Mouse (Mus musculus): ENCODE measurements around the gene Sohlh1. TPM values are rescaled to one million over a fixed set of nuclear protein-coding genes. Genes with fewer than 3 reads are reported as not detected.
"Not testable (repeated sequence)": the region's sequence is repeated elsewhere in the genome, so short reads cannot be mapped to it uniquely, and the experiment has no call there.

Gene Sohlh1
- polyA plus RNA-seq, 1 experiment from 2014 or later: not detected

GRCm38 (mm10) chr2:25824751-25825150, 22.3 kb downstream of the Sohlh1 start:
- Histone ChIP-seq H3K4me1 (ENCODE audit: control insufficient read depth, insufficient read depth, low read length) (no peaks in the 10 kb centered on the region), H3K36me3 (ENCODE audit: control insufficient read depth, insufficient read depth, low read length) (no peaks in the 10 kb centered on the region), H3K4me3 (ENCODE audit: low read length) (no peak overlapping the region), H3K9me3 (ENCODE audit: control insufficient read depth, low read length) (no peaks in the 10 kb centered on the region), H3K4me2 (replicated peaks; ENCODE audit: low read depth, low read length) (no peak overlapping the region), H3K27ac (ENCODE audit: low read depth, low read length) (no peak overlapping the region), H3K27me3 (ENCODE audit: control insufficient read depth, insufficient read depth, low read length) (no peaks in the 10 kb centered on the region), H3K9ac (ENCODE audit: low read depth, low read length) (no peak overlapping the region)
- no peak for ATAC-seq (ENCODE audit: low FRiP score, low TSS enrichment)
- 93% methylated on average over 3 of the region's 3 CpGs for WGBS

GRCm38 (mm10) chr2:25822806-25823205, 24.2 kb downstream of the Sohlh1 start, which contains the start of gene Lcn9:
Lcn9 (plus strand) TSS chr2:25823153.
- Histone ChIP-seq H3K27ac (ENCODE audit: low read depth, low read length) (no peak within 1 kb of the TSS), H3K36me3 (ENCODE audit: control insufficient read depth, insufficient read depth, low read length) (no peaks in the 10 kb centered on the region)
- no peak for ATAC-seq (ENCODE audit: low FRiP score, low TSS enrichment)

GRCm38 (mm10) chr2:25815748-25816147, 31.3 kb downstream of the Sohlh1 start, which contains the start of gene Glt6d1:
Glt6d1 (minus strand) TSS chr2:25815848.
- ATAC-seq (ENCODE audit: low FRiP score, low TSS enrichment); H3K36me3 ChIP-seq (ENCODE audit: control insufficient read depth, insufficient read depth, low read length); H3K4me3 ChIP-seq (ENCODE audit: low read length); H3K9ac ChIP-seq (ENCODE audit: low read depth, low read length); H3K4me2 ChIP-seq (replicated peaks; ENCODE audit: low read depth, low read length); H3K27ac ChIP-seq (ENCODE audit: low read depth, low read length); H3K9me3 ChIP-seq (ENCODE audit: control insufficient read depth, low read length); H3K27me3 ChIP-seq (ENCODE audit: control insufficient read depth, insufficient read depth, low read length); H3K4me1 ChIP-seq (ENCODE audit: control insufficient read depth, insufficient read depth, low read length): not testable (repeated sequence)
- WGBS: 82% methylated on average over 1 of the region's 1 CpGs

More at GRCm38 (mm10) chr2:25822806-25823205, 24.2 kb downstream of the Sohlh1 start, which contains the start of gene Lcn9:
- no peak within 1 kb of the TSS for H3K4me2 ChIP-seq (replicated peaks; ENCODE audit: low read depth, low read length)
- no peaks in the 10 kb centered on the region for H3K27me3 ChIP-seq (ENCODE audit: control insufficient read depth, insufficient read depth, low read length)
- no peaks in the 10 kb centered on the region for H3K9me3 ChIP-seq (ENCODE audit: control insufficient read depth, low read length)
- WGBS: 95% methylated on average over 1 of the region's 1 CpGs
- no peaks in the 10 kb centered on the region for H3K4me1 ChIP-seq (ENCODE audit: control insufficient read depth, insufficient read depth, low read length)
- H3K4me3 ChIP-seq (ENCODE audit: low read length): no peak within 1 kb of the TSS
- H3K9ac ChIP-seq (ENCODE audit: low read depth, low read length): no peak within 1 kb of the TSS

GRCm38 (mm10) chr2:25813364-25813763, 33.7 kb downstream of the Sohlh1 start:
- H3K9me3 ChIP-seq (ENCODE audit: control insufficient read depth, low read length): no peaks in the 10 kb centered on the region
- no peak overlapping the region for H3K9ac ChIP-seq (ENCODE audit: low read depth, low read length)
- no peaks in the 10 kb centered on the region for H3K4me1 ChIP-seq (ENCODE audit: control insufficient read depth, insufficient read depth, low read length)
- H3K27ac ChIP-seq (ENCODE audit: low read depth, low read length): no peak overlapping the region
- no peaks in the 10 kb centered on the region for H3K36me3 ChIP-seq (ENCODE audit: control insufficient read depth, insufficient read depth, low read length)
- no peak overlapping the region for H3K4me3 ChIP-seq (ENCODE audit: low read length)
- no peak for ATAC-seq (ENCODE audit: low FRiP score, low TSS enrichment)
- no peaks in the 10 kb centered on the region for H3K27me3 ChIP-seq (ENCODE audit: control insufficient read depth, insufficient read depth, low read length)
- 76% methylated on average over 5 of the region's 5 CpGs for WGBS
- H3K4me2 ChIP-seq (replicated peaks; ENCODE audit: low read depth, low read length): no peak overlapping the region

- no peak overlapping the region for H3K4me3 ChIP-seq (ENCODE audit: low read length)
- H3K4me1 ChIP-seq (ENCODE audit: control insufficient read depth, insufficient read depth, low read length): no peaks in the 10 kb centered on the region
- H3K27me3 ChIP-seq (ENCODE audit: control insufficient read depth, insufficient read depth, low read length): no peaks in the 10 kb centered on the region
- no peak for ATAC-seq (ENCODE audit: low FRiP score, low TSS enrichment)
- H3K9me3 ChIP-seq (ENCODE audit: control insufficient read depth, low read length): no peaks in the 10 kb centered on the region
- no peak overlapping the region for H3K27ac ChIP-seq (ENCODE audit: low read depth, low read length)
- WGBS: 85% methylated on average over 2 of the region's 2 CpGs
- H3K4me2 ChIP-seq (replicated peaks; ENCODE audit: low read depth, low read length): no peak overlapping the region
- no peak overlapping the region for H3K9ac ChIP-seq (ENCODE audit: low read depth, low read length)
- H3K36me3 ChIP-seq (ENCODE audit: control insufficient read depth, insufficient read depth, low read length): no peaks in the 10 kb centered on the region
Measured at GRCm38 (mm10) chr2:25811711-25812110, 35.3 kb downstream of the Sohlh1 start.

GRCm38 (mm10) chr2:25798065-25798464, 49.0 kb downstream of the Sohlh1 start:
- no peaks in the 10 kb centered on the region for H3K27me3 ChIP-seq (ENCODE audit: control insufficient read depth, insufficient read depth, low read length)
- H3K9ac ChIP-seq (ENCODE audit: low read depth, low read length): no peak overlapping the region
- no peaks in the 10 kb centered on the region for H3K36me3 ChIP-seq (ENCODE audit: control insufficient read depth, insufficient read depth, low read length)
- ATAC-seq (ENCODE audit: low FRiP score, low TSS enrichment): no peak
- H3K4me3 ChIP-seq (ENCODE audit: low read length): no peak overlapping the region
- no peaks in the 10 kb centered on the region for H3K4me1 ChIP-seq (ENCODE audit: control insufficient read depth, insufficient read depth, low read length)
- WGBS: 28% methylated on average over 5 of the region's 5 CpGs
- no peaks in the 10 kb centered on the region for H3K9me3 ChIP-seq (ENCODE audit: control insufficient read depth, low read length)
- no peak overlapping the region for H3K4me2 ChIP-seq (replicated peaks; ENCODE audit: low read depth, low read length)
- no peak overlapping the region for H3K27ac ChIP-seq (ENCODE audit: low read depth, low read length)

- Histone ChIP-seq H3K36me3 (ENCODE audit: control insufficient read depth, insufficient read depth, low read length) (no peaks in the 10 kb centered on the region), H3K4me2 (replicated peaks; ENCODE audit: low read depth, low read length) (no peak overlapping the region), H3K9ac (ENCODE audit: low read depth, low read length) (no peak overlapping the region), H3K27me3 (ENCODE audit: control insufficient read depth, insufficient read depth, low read length) (no peaks in the 10 kb centered on the region), H3K4me3 (ENCODE audit: low read length) (no peak overlapping the region), H3K27ac (ENCODE audit: low read depth, low read length) (no peak overlapping the region), H3K9me3 (ENCODE audit: control insufficient read depth, low read length) (no peaks in the 10 kb centered on the region), H3K4me1 (ENCODE audit: control insufficient read depth, insufficient read depth, low read length) (no peaks in the 10 kb centered on the region)
- WGBS: 25% methylated on average over 2 of the region's 2 CpGs
- no peak for ATAC-seq (ENCODE audit: low FRiP score, low TSS enrichment)
Measured at GRCm38 (mm10) chr2:25797635-25798034, 49.4 kb downstream of the Sohlh1 start.

Other genes with a start within 250 kb of the Sohlh1 start
- gene Rabl6, start 238.7 kb downstream of the Sohlh1 start, polyA plus RNA-seq (2014; fragmentation: Nextera tagmentation; extraction: Ambion mirVana): 59.6 and 81.1 TPM in 2 replicates
- gene Ccdc183, start 229.6 kb downstream of the Sohlh1 start, polyA plus RNA-seq (2014; fragmentation: Nextera tagmentation; extraction: Ambion mirVana): 0.23 and 0.29 TPM in 2 replicates
- gene Tmem141, start 225.2 kb downstream of the Sohlh1 start, polyA plus RNA-seq (2014; fragmentation: Nextera tagmentation; extraction: Ambion mirVana): 24.3 and 35.0 TPM in 2 replicates
- 1.6 and 1.9 TPM in 2 replicates for gene Fcna, start 219.2 kb downstream of the Sohlh1 start, polyA plus RNA-seq (2014; fragmentation: Nextera tagmentation; extraction: Ambion mirVana)
- not detected in 2 replicates for gene Lcn8, start 194.1 kb downstream of the Sohlh1 start, polyA plus RNA-seq (2014; fragmentation: Nextera tagmentation; extraction: Ambion mirVana)
- not detected in 2 replicates for gene Lcn5, start 189.3 kb downstream of the Sohlh1 start, polyA plus RNA-seq (2014; fragmentation: Nextera tagmentation; extraction: Ambion mirVana)
- gene Lcn6, start 170.5 kb downstream of the Sohlh1 start, polyA plus RNA-seq (2014; fragmentation: Nextera tagmentation; extraction: Ambion mirVana): not detected in 2 replicates
- gene Lcn10, start 164.5 kb downstream of the Sohlh1 start, polyA plus RNA-seq (2014; fragmentation: Nextera tagmentation; extraction: Ambion mirVana): not detected in 2 replicates
- gene Obp2a, start 147.2 kb downstream of the Sohlh1 start, polyA plus RNA-seq (2014; fragmentation: Nextera tagmentation; extraction: Ambion mirVana): not detected in 2 replicates
- gene Bmyc, start 140.5 kb downstream of the Sohlh1 start, polyA plus RNA-seq (2014; fragmentation: Nextera tagmentation; extraction: Ambion mirVana): 83.2 and 93.7 TPM in 2 replicates
- gene Obp2b, start 110.2 kb downstream of the Sohlh1 start, polyA plus RNA-seq (2014; fragmentation: Nextera tagmentation; extraction: Ambion mirVana): not detected in 2 replicates
- 0.45 TPM in 1 of 2 replicates, not detected in the other for gene Lcn3, start 81.7 kb downstream of the Sohlh1 start, polyA plus RNA-seq (2014; fragmentation: Nextera tagmentation; extraction: Ambion mirVana)
- not detected in 2 replicates for gene Lcn11, start 70.2 kb downstream of the Sohlh1 start, polyA plus RNA-seq (2014; fragmentation: Nextera tagmentation; extraction: Ambion mirVana)
- gene Gm13539, start 65.0 kb downstream of the Sohlh1 start, polyA plus RNA-seq (2014; fragmentation: Nextera tagmentation; extraction: Ambion mirVana): not detected in 2 replicates
- gene Glt6d1, start 31.4 kb downstream of the Sohlh1 start, polyA plus RNA-seq (2014; fragmentation: Nextera tagmentation; extraction: Ambion mirVana): not detected in 2 replicates
- not detected in 2 replicates for gene Lcn9, start 24.1 kb downstream of the Sohlh1 start, polyA plus RNA-seq (2014; fragmentation: Nextera tagmentation; extraction: Ambion mirVana)
- 0.07 and 0.67 TPM in 2 replicates for gene Kcnt1, start 16.5 kb upstream of the Sohlh1 start, polyA plus RNA-seq (2014; fragmentation: Nextera tagmentation; extraction: Ambion mirVana)
- gene Camsap1, start 136.0 kb upstream of the Sohlh1 start, polyA plus RNA-seq (2014; fragmentation: Nextera tagmentation; extraction: Ambion mirVana): 12.6 and 24.8 TPM in 2 replicates
- 80.0 and 94.3 TPM in 2 replicates for gene Ubac1, start 174.5 kb upstream of the Sohlh1 start, polyA plus RNA-seq (2014; fragmentation: Nextera tagmentation; extraction: Ambion mirVana)